Mouse (Mus musculus): ENCODE data around the gene Msrb1. TPM values are rescaled to one million over a fixed set of nuclear protein-coding genes. Genes with fewer than 3 reads are reported as not detected.
"Not testable (repeated sequence)": the region's sequence is repeated elsewhere in the genome, so short reads cannot be mapped to it uniquely, and the experiment has no call there.

The Msrb1 gene
- total and polyA plus RNA-seq, 2 experiments from 2014 or later = 19.3 to 28.6 TPM

GRCm38 (mm10) chr17:24719494-24720222 is 16.8 kb upstream of the Msrb1 start:
- Histone ChIP-seq H3K4me2 (ENCODE audit: low read depth) (peak overlapping the region; percentile 71), H3K27me3 (ENCODE audit: insufficient read depth, low read length) (no peaks in the 10 kb centered on the region), H3K4me1 (ENCODE audit: insufficient read depth) (peaks cover 11% of the 10 kb centered on the region), H3K4me3 (ENCODE audit: low read depth, low read length) (peak overlapping the region; percentile 86), H3K9me3 (ENCODE audit: low read length) (no peaks in the 10 kb centered on the region), H3K9ac (peak overlapping the region; percentile 87), H3K36me3 (ENCODE audit: insufficient read depth) (peaks cover 14% of the 10 kb centered on the region), H3K27ac (ENCODE audit: low read depth, low read length) (peak overlapping the region; percentile 91)
- DNase-seq (peak; percentile 99), ATAC-seq (peak; percentile 98)
- no peak; the same call in 1 of the 2 replicates for TF ChIP-seq CTCF (IDR thresholded peaks at IDR 0.05; ENCODE audit: low read depth)
- 1% methylated on average over 59 of the region's 61 CpGs for WGBS

- whole genome bisulfite sequencing = under 1% methylated on average over 11 of the region's 11 CpGs
- peak; percentile 30 for DNase-seq
- not testable (repeated sequence) for H3K27me3 ChIP-seq (ENCODE audit: insufficient read depth, low read length); ATAC-seq; H3K9me3 ChIP-seq (ENCODE audit: low read length)
- H3K4me1 ChIP-seq (ENCODE audit: insufficient read depth) = peaks cover 11% of the 10 kb centered on the region
- peak overlapping the region; percentile 86 for H3K4me3 ChIP-seq (ENCODE audit: low read depth, low read length)
- peak overlapping the region; percentile 87 for H3K9ac ChIP-seq
- peak overlapping the region; percentile 91; the same call in 1 of the 2 replicates for H3K27ac ChIP-seq (ENCODE audit: low read depth, low read length)
- H3K4me2 ChIP-seq (ENCODE audit: low read depth) = peak overlapping the region; percentile 71
- H3K36me3 ChIP-seq (ENCODE audit: insufficient read depth) = peaks cover 14% of the 10 kb centered on the region
These were observed 15.8 kb upstream of the Msrb1 start for GRCm38 (mm10) chr17:24720616-24721015.

- Histone ChIP-seq H3K9ac (peak overlapping the region; percentile 33), H3K4me3 (ENCODE audit: low read depth, low read length) (peak overlapping the region; percentile 17), H3K4me1 (ENCODE audit: insufficient read depth) (peaks cover 11% of the 10 kb centered on the region), H3K36me3 (ENCODE audit: insufficient read depth) (peaks cover 14% of the 10 kb centered on the region), H3K4me2 (ENCODE audit: low read depth) (peak overlapping the region; percentile 71)
- not testable (repeated sequence) for H3K27ac ChIP-seq (ENCODE audit: low read depth, low read length); DNase-seq; H3K9me3 ChIP-seq (ENCODE audit: low read length); ATAC-seq; H3K27me3 ChIP-seq (ENCODE audit: insufficient read depth, low read length)
- WGBS = 72% methylated on average over 7 of the region's 7 CpGs
These were observed 15.0 kb upstream of the Msrb1 start for GRCm38 (mm10) chr17:24721383-24721955.

- H3K36me3 ChIP-seq (ENCODE audit: insufficient read depth) = peaks cover 14% of the 10 kb centered on the region
- WGBS = 34% methylated on average over 13 of the region's 13 CpGs
- TF ChIP-seq CTCF (IDR thresholded peaks at IDR 0.05; ENCODE audit: low read depth) = no peak
- H3K9me3 ChIP-seq (ENCODE audit: low read length) = no peaks in the 10 kb centered on the region
- ATAC-seq = no peak
- H3K4me2 ChIP-seq (ENCODE audit: low read depth) = 0 out of 2 replicates have a peak overlapping the region, but pooled peaks have one; percentile 79
- no peak overlapping the region for H3K27ac ChIP-seq (ENCODE audit: low read depth, low read length)
- H3K4me1 ChIP-seq (ENCODE audit: insufficient read depth) = peaks cover 11% of the 10 kb centered on the region
- DNase-seq = no peak
- H3K4me3 ChIP-seq (ENCODE audit: low read depth, low read length) = no peak overlapping the region
- no peak overlapping the region for H3K9ac ChIP-seq
- H3K27me3 ChIP-seq (ENCODE audit: insufficient read depth, low read length) = no peaks in the 10 kb centered on the region
These were observed 14.1 kb upstream of the Msrb1 start for GRCm38 (mm10) chr17:24722220-24722924.

- peaks cover 14% of the 10 kb centered on the region for H3K36me3 ChIP-seq (ENCODE audit: insufficient read depth)
- peak overlapping the region; percentile 92 for H3K9ac ChIP-seq
- H3K27me3 ChIP-seq (ENCODE audit: insufficient read depth, low read length) = no peaks in the 10 kb centered on the region
- peak overlapping the region; percentile 79 for H3K4me2 ChIP-seq (ENCODE audit: low read depth)
- 3% methylated on average over 12 of the region's 12 CpGs for WGBS
- H3K4me1 ChIP-seq (ENCODE audit: insufficient read depth) = peaks cover 11% of the 10 kb centered on the region
- no peak for ATAC-seq
- H3K4me3 ChIP-seq (ENCODE audit: low read depth, low read length) = peak overlapping the region; percentile 87
- no peak for TF ChIP-seq CTCF (IDR thresholded peaks at IDR 0.05; ENCODE audit: low read depth)
- no peaks in the 10 kb centered on the region for H3K9me3 ChIP-seq (ENCODE audit: low read length)
- peak overlapping the region; percentile 85 for H3K27ac ChIP-seq (ENCODE audit: low read depth, low read length)
- no peak for DNase-seq
These were observed 13.1 kb upstream of the Msrb1 start for GRCm38 (mm10) chr17:24723122-24723880.

- peaks cover 14% of the 10 kb centered on the region for H3K36me3 ChIP-seq (ENCODE audit: insufficient read depth)
These were observed 12.6 kb upstream of the Msrb1 start for GRCm38 (mm10) chr17:24723881-24724180.

More at GRCm38 (mm10) chr17:24723881-24724180, 12.6 kb upstream of the Msrb1 start:
- TF ChIP-seq CTCF (IDR thresholded peaks at IDR 0.05; ENCODE audit: low read depth) = no peak
- Histone ChIP-seq H3K4me2 (ENCODE audit: low read depth) (peak overlapping the region; percentile 79), H3K9ac (peak overlapping the region; percentile 92), H3K9me3 (ENCODE audit: low read length) (no peaks in the 10 kb centered on the region), H3K4me1 (ENCODE audit: insufficient read depth) (peaks cover 11% of the 10 kb centered on the region), H3K27me3 (ENCODE audit: insufficient read depth, low read length) (no peaks in the 10 kb centered on the region), H3K27ac (ENCODE audit: low read depth, low read length) (peak overlapping the region; percentile 85), H3K4me3 (ENCODE audit: low read depth, low read length) (peak overlapping the region; percentile 87)
- ATAC-seq (no peak), DNase-seq (no peak)
- 0% methylated on average over 15 of the region's 15 CpGs for WGBS

All from forebrain, postnatal 0 days (tissue).